Mouse (Mus musculus): ENCODE measurements around the gene Asna1. TPM values are rescaled to one million over a fixed set of nuclear protein-coding genes. Genes with fewer than 3 reads are reported as not detected.
A peak's percentile ranks its signal among the peaks of the same experiment; 100 is the strongest.

The Asna1 gene
- polyA plus RNA-seq, 1 experiment from 2014 or later: 103 TPM

GRCm38 (mm10) chr8:85067155-85067554, 42.1 kb upstream of the Asna1 start:
- DNase-seq (ENCODE audit: low spot score) (no peak), ATAC-seq (replicated peaks; ENCODE audit: low FRiP score) (no peak)
- Histone ChIP-seq H3K27ac (ENCODE audit: low read depth, low read length) (no peak overlapping the region), H3K4me3 (ENCODE audit: low read depth, low read length) (no peak overlapping the region), H3K4me2 (no peak overlapping the region), H3K27me3 (replicated peaks; ENCODE audit: control insufficient read depth, insufficient read depth, low read length) (no peaks in the 10 kb centered on the region), H3K36me3 (ENCODE audit: control insufficient read depth, insufficient read depth, low read length) (peaks cover 5% of the 10 kb centered on the region; the same call in 1 of the 2 replicates), H3K9ac (ENCODE audit: low read depth, low read length) (no peak overlapping the region), H3K4me1 (replicated peaks; ENCODE audit: control insufficient read depth, insufficient read depth, low read length) (peaks cover 2% of the 10 kb centered on the region), H3K9me3 (ENCODE audit: control insufficient read depth, low read length) (no peaks in the 10 kb centered on the region)
- WGBS: 95% methylated on average over 2 of the region's 2 CpGs

GRCm38 (mm10) chr8:85065213-85065612, 40.1 kb upstream of the Asna1 start:
- ATAC-seq (replicated peaks; ENCODE audit: low FRiP score) (no peak), DNase-seq (ENCODE audit: low spot score) (no peak)
- Histone ChIP-seq H3K4me1 (replicated peaks; ENCODE audit: control insufficient read depth, insufficient read depth, low read length) (peaks cover 11% of the 10 kb centered on the region), H3K36me3 (ENCODE audit: control insufficient read depth, insufficient read depth, low read length) (peaks cover 5% of the 10 kb centered on the region; the same call in 1 of the 2 replicates), H3K9me3 (ENCODE audit: control insufficient read depth, low read length) (no peaks in the 10 kb centered on the region), H3K27me3 (replicated peaks; ENCODE audit: control insufficient read depth, insufficient read depth, low read length) (no peaks in the 10 kb centered on the region), H3K4me3 (ENCODE audit: low read depth, low read length) (no peak overlapping the region), H3K27ac (ENCODE audit: low read depth, low read length) (peak overlapping the region; percentile 21; the same call in 1 of the 2 replicates), H3K9ac (ENCODE audit: low read depth, low read length) (no peak overlapping the region; the same call in 1 of the 2 replicates), H3K4me2 (no peak overlapping the region)
- WGBS: 44% methylated on average over 2 of the region's 2 CpGs

GRCm38 (mm10) chr8:85062603-85063002, 37.5 kb upstream of the Asna1 start:
- Histone ChIP-seq H3K36me3 (ENCODE audit: control insufficient read depth, insufficient read depth, low read length) (peaks cover 6% of the 10 kb centered on the region; the same call in 1 of the 2 replicates), H3K4me2 (no peak overlapping the region), H3K9ac (ENCODE audit: low read depth, low read length) (no peak overlapping the region), H3K27me3 (replicated peaks; ENCODE audit: control insufficient read depth, insufficient read depth, low read length) (no peaks in the 10 kb centered on the region), H3K27ac (ENCODE audit: low read depth, low read length) (no peak overlapping the region), H3K4me3 (ENCODE audit: low read depth, low read length) (no peak overlapping the region), H3K9me3 (ENCODE audit: control insufficient read depth, low read length) (no peaks in the 10 kb centered on the region), H3K4me1 (replicated peaks; ENCODE audit: control insufficient read depth, insufficient read depth, low read length) (peaks cover 11% of the 10 kb centered on the region)
- no peak for DNase-seq (ENCODE audit: low spot score)
- 94% methylated on average over 4 of the region's 4 CpGs for WGBS
- ATAC-seq (replicated peaks; ENCODE audit: low FRiP score): no peak

GRCm38 (mm10) chr8:85059879-85060616, 35.0 kb upstream of the Asna1 start, which contains the start of gene Fbxw9:
Gene Fbxw9 (plus strand): TSS chr8:85060055.
- H3K36me3 ChIP-seq (ENCODE audit: control insufficient read depth, insufficient read depth, low read length): peaks cover 16% of the 10 kb centered on the region
- H3K4me1 ChIP-seq (replicated peaks; ENCODE audit: control insufficient read depth, insufficient read depth, low read length): peaks cover 11% of the 10 kb centered on the region; the same call in 1 of the 2 replicates
- peak within 1 kb of the TSS; percentile 2; the same call in 1 of the 2 replicates for H3K27ac ChIP-seq (ENCODE audit: low read depth, low read length)
- under 1% methylated on average over 52 of the region's 53 CpGs for WGBS
- peak; percentile 85 for ATAC-seq (replicated peaks; ENCODE audit: low FRiP score)
- no peaks in the 10 kb centered on the region for H3K27me3 ChIP-seq (replicated peaks; ENCODE audit: control insufficient read depth, insufficient read depth, low read length)
- peak within 1 kb of the TSS; percentile 91 for H3K4me3 ChIP-seq (ENCODE audit: low read depth, low read length)
- no peaks in the 10 kb centered on the region for H3K9me3 ChIP-seq (ENCODE audit: control insufficient read depth, low read length)
- DNase-seq (ENCODE audit: low spot score): peak; percentile 89
- H3K4me2 ChIP-seq: peak within 1 kb of the TSS; percentile 98
- peak within 1 kb of the TSS; percentile 70 for H3K9ac ChIP-seq (ENCODE audit: low read depth, low read length)

- no peaks in the 10 kb centered on the region for H3K9me3 ChIP-seq (ENCODE audit: control insufficient read depth, low read length)
- H3K9ac ChIP-seq (ENCODE audit: low read depth, low read length): no peak overlapping the region
- H3K4me2 ChIP-seq: no peak overlapping the region
- no peak for ATAC-seq (replicated peaks; ENCODE audit: low FRiP score)
- WGBS: 80% methylated on average over 7 of the region's 7 CpGs
- no peak for DNase-seq (ENCODE audit: low spot score)
- H3K4me3 ChIP-seq (ENCODE audit: low read depth, low read length): no peak overlapping the region
- no peaks in the 10 kb centered on the region for H3K27me3 ChIP-seq (replicated peaks; ENCODE audit: control insufficient read depth, insufficient read depth, low read length)
- peaks cover 8% of the 10 kb centered on the region; the same call in 1 of the 2 replicates for H3K4me1 ChIP-seq (replicated peaks; ENCODE audit: control insufficient read depth, insufficient read depth, low read length)
- H3K27ac ChIP-seq (ENCODE audit: low read depth, low read length): no peak overlapping the region
- peaks cover 41% of the 10 kb centered on the region for H3K36me3 ChIP-seq (ENCODE audit: control insufficient read depth, insufficient read depth, low read length)
Observed at GRCm38 (mm10) chr8:85057367-85057766, 32.3 kb upstream of the Asna1 start.

GRCm38 (mm10) chr8:85043619-85044018, 18.5 kb upstream of the Asna1 start:
- Histone ChIP-seq H3K4me2 (no peak overlapping the region), H3K36me3 (ENCODE audit: control insufficient read depth, insufficient read depth, low read length) (peaks cover 78% of the 10 kb centered on the region), H3K27ac (ENCODE audit: low read depth, low read length) (no peak overlapping the region), H3K4me1 (replicated peaks; ENCODE audit: control insufficient read depth, insufficient read depth, low read length) (peaks cover 8% of the 10 kb centered on the region), H3K27me3 (replicated peaks; ENCODE audit: control insufficient read depth, insufficient read depth, low read length) (no peaks in the 10 kb centered on the region), H3K9me3 (ENCODE audit: control insufficient read depth, low read length) (no peaks in the 10 kb centered on the region), H3K9ac (ENCODE audit: low read depth, low read length) (no peak overlapping the region), H3K4me3 (ENCODE audit: low read depth, low read length) (no peak overlapping the region)
- 89% methylated on average over 6 of the region's 6 CpGs for WGBS
- no peak for DNase-seq (ENCODE audit: low spot score)
- ATAC-seq (replicated peaks; ENCODE audit: low FRiP score): no peak

- DNase-seq (ENCODE audit: low spot score) (peak; percentile 79), ATAC-seq (replicated peaks; ENCODE audit: low FRiP score) (peak; percentile 39)
- H3K9me3 ChIP-seq (ENCODE audit: control insufficient read depth, low read length): no peaks in the 10 kb centered on the region
- H3K4me3 ChIP-seq (ENCODE audit: low read depth, low read length): peak overlapping the region; percentile 73
- peaks cover 18% of the 10 kb centered on the region for H3K4me1 ChIP-seq (replicated peaks; ENCODE audit: control insufficient read depth, insufficient read depth, low read length)
- peak overlapping the region; percentile 97 for H3K27ac ChIP-seq (ENCODE audit: low read depth, low read length)
- H3K9ac ChIP-seq (ENCODE audit: low read depth, low read length): peak overlapping the region; percentile 95
- H3K4me2 ChIP-seq: peak overlapping the region; percentile 78
- peaks cover 22% of the 10 kb centered on the region for H3K36me3 ChIP-seq (ENCODE audit: control insufficient read depth, insufficient read depth, low read length)
- under 1% methylated on average over 57 of the region's 57 CpGs for WGBS
- H3K27me3 ChIP-seq (replicated peaks; ENCODE audit: control insufficient read depth, insufficient read depth, low read length): no peaks in the 10 kb centered on the region
Observed at GRCm38 (mm10) chr8:85037681-85038531, 12.8 kb upstream of the Asna1 start.

GRCm38 (mm10) chr8:85037366-85037680, 12.2 kb upstream of the Asna1 start:
- peak overlapping the region; percentile 73 for H3K4me3 ChIP-seq (ENCODE audit: low read depth, low read length)
- WGBS: 2% methylated on average over 14 of the region's 14 CpGs
- peaks cover 18% of the 10 kb centered on the region for H3K4me1 ChIP-seq (replicated peaks; ENCODE audit: control insufficient read depth, insufficient read depth, low read length)
- no peaks in the 10 kb centered on the region for H3K9me3 ChIP-seq (ENCODE audit: control insufficient read depth, low read length)
- no peaks in the 10 kb centered on the region for H3K27me3 ChIP-seq (replicated peaks; ENCODE audit: control insufficient read depth, insufficient read depth, low read length)
- peak; percentile 46 for ATAC-seq (replicated peaks; ENCODE audit: low FRiP score)
- peak overlapping the region; percentile 95 for H3K9ac ChIP-seq (ENCODE audit: low read depth, low read length)
- peak overlapping the region; percentile 97 for H3K27ac ChIP-seq (ENCODE audit: low read depth, low read length)
- H3K4me2 ChIP-seq: peak overlapping the region; percentile 78
- DNase-seq (ENCODE audit: low spot score): no peak
- H3K36me3 ChIP-seq (ENCODE audit: control insufficient read depth, insufficient read depth, low read length): peaks cover 23% of the 10 kb centered on the region

All from liver, embryonic 11.5 days (tissue).